Mouse (Mus musculus) myocyte (in vitro differentiated cells): Measurements from ENCODE around the gene Hoxb7.

ENCODE experiments used
- CEBPB ChIP-seq: IDR thresholded peaks from 2 replicates; pipeline ENCODE4 v1.6.1; 2011; ENCODE audit warnings: mild to moderate bottlenecking, moderate library complexity; ENCODE audit not compliant: poor library complexity, insufficient read depth, severe bottlenecking
- E2F4 ChIP-seq: IDR thresholded peaks from one replicate; pipeline ENCODE4 v1.6.1; 2011; ENCODE audit warnings: mild to moderate bottlenecking, control low read depth, moderate library complexity; ENCODE audit not compliant: insufficient read depth
- MAX ChIP-seq: IDR thresholded peaks from one replicate; pipeline ENCODE4 v1.6.1; 2011; ENCODE audit warnings: low read depth, mild to moderate bottlenecking, control low read depth
- MYOD1 ChIP-seq, 3 experiments: IDR thresholded peaks; one replicate each; pipeline ENCODE4 v1.6.1; 2011; ENCODE audit warnings: control low read depth in 2 of 3, low read depth in 2 of 3, mild to moderate bottlenecking in 2 of 3, moderate library complexity in 1 of 3; ENCODE audit not compliant: insufficient read length in 2 of 3, control insufficient read depth in 1 of 3
- MYOG ChIP-seq, 3 experiments: IDR thresholded peaks; one replicate each; pipeline ENCODE4 v1.6.1; 2011; ENCODE audit warnings: control low read depth in 2 of 3, low read depth in 2 of 3, mild to moderate bottlenecking in 2 of 3; ENCODE audit not compliant: insufficient read length in 2 of 3, control insufficient read depth in 1 of 3, insufficient read depth in 1 of 3
- POLR2A ChIP-seq: IDR thresholded peaks from one replicate; pipeline ENCODE4 v1.6.1; 2011; ENCODE audit warnings: low read depth, mild to moderate bottlenecking, control low read depth, moderate library complexity; ENCODE audit not compliant: insufficient read length

- TF ChIP-seq POLR2A (no peak), MYOG (IDR thresholded peaks at IDR 0.05; ENCODE audit: control insufficient read depth in 1 of 3, insufficient read depth in 1 of 3, insufficient read length in 2 of 3, low read depth in 2 of 3) (no peak), MYOD1 (IDR thresholded peaks at IDR 0.05; ENCODE audit: control insufficient read depth in 1 of 3, insufficient read length in 2 of 3, low read depth in 2 of 3) (no peak), MAX (no peak), CEBPB (no peak), E2F4 (no peak)
Measured at GRCm38 (mm10) chr11:96315344-96315681, 28.9 kb downstream of the Hoxb7 start.
